Mouse (Mus musculus) myocyte (in vitro differentiated cells): ENCODE measurements around the gene Cpsf4l. TPM values are rescaled to one million over a fixed set of nuclear protein-coding genes. Genes with fewer than 3 reads are reported as not detected.
A peak's percentile ranks its signal among the peaks of the same experiment; 100 is the strongest.

ENCODE experiments used
- H3K27me3 ChIP-seq: one replicate; pipeline ENCODE4 v1.6.1; 2011; ENCODE audit not compliant: control insufficient read depth, insufficient read depth, insufficient read length
- H3K36me3 ChIP-seq: one replicate; pipeline ENCODE4 v1.6.1; 2011; ENCODE audit not compliant: control insufficient read depth, insufficient read depth
- H3K4me2 ChIP-seq: one replicate; pipeline ENCODE4 v1.6.1; 2011; ENCODE audit warnings: low read depth, control low read depth
- H3K4me3 ChIP-seq: one replicate; pipeline ENCODE4 v1.5.1; 2011; ENCODE audit warnings: mild to moderate bottlenecking, control low read depth, moderate library complexity
- H3K79me2 ChIP-seq: one replicate; pipeline ENCODE4 v1.6.1; 2011; ENCODE audit not compliant: control insufficient read depth, insufficient read depth
- H3ac ChIP-seq: one replicate; pipeline ENCODE4 v1.6.1; 2011; ENCODE audit not compliant: control insufficient read depth, insufficient read length
- CEBPB ChIP-seq: IDR thresholded peaks from 2 replicates; pipeline ENCODE4 v1.6.1; 2011; ENCODE audit warnings: mild to moderate bottlenecking, moderate library complexity; ENCODE audit not compliant: poor library complexity, insufficient read depth, severe bottlenecking
- E2F4 ChIP-seq: IDR thresholded peaks from one replicate; pipeline ENCODE4 v1.6.1; 2011; ENCODE audit warnings: mild to moderate bottlenecking, control low read depth, moderate library complexity; ENCODE audit not compliant: insufficient read depth
- MAX ChIP-seq: IDR thresholded peaks from one replicate; pipeline ENCODE4 v1.6.1; 2011; ENCODE audit warnings: low read depth, mild to moderate bottlenecking, control low read depth
- MYOD1 ChIP-seq, 3 experiments: IDR thresholded peaks; one replicate each; pipeline ENCODE4 v1.6.1; 2011; ENCODE audit warnings: control low read depth in 2 of 3, low read depth in 2 of 3, mild to moderate bottlenecking in 2 of 3, moderate library complexity in 1 of 3; ENCODE audit not compliant: insufficient read length in 2 of 3, control insufficient read depth in 1 of 3
- MYOG ChIP-seq, 3 experiments: IDR thresholded peaks; one replicate each; pipeline ENCODE4 v1.6.1; 2011; ENCODE audit warnings: control low read depth in 2 of 3, low read depth in 2 of 3, mild to moderate bottlenecking in 2 of 3; ENCODE audit not compliant: insufficient read length in 2 of 3, control insufficient read depth in 1 of 3, insufficient read depth in 1 of 3
- POLR2A ChIP-seq: IDR thresholded peaks from one replicate; pipeline ENCODE4 v1.6.1; 2011; ENCODE audit warnings: low read depth, mild to moderate bottlenecking, control low read depth, moderate library complexity; ENCODE audit not compliant: insufficient read length
- POLR2AphosphoS2 ChIP-seq: IDR thresholded peaks from one replicate; pipeline ENCODE4 v1.6.1; 2011; ENCODE audit warnings: low read depth, control low read depth; ENCODE audit not compliant: insufficient read length
- REST ChIP-seq: IDR thresholded peaks from one replicate; pipeline ENCODE4 v1.6.1; 2011; ENCODE audit warnings: mild to moderate bottlenecking, control low read depth, moderate library complexity; ENCODE audit not compliant: insufficient read depth, insufficient read length
- SRF ChIP-seq: IDR thresholded peaks from one replicate; pipeline ENCODE4 v1.6.1; 2011; ENCODE audit warnings: low read depth; ENCODE audit not compliant: control insufficient read depth, insufficient read length
- TCF12 ChIP-seq: IDR thresholded peaks from one replicate; pipeline ENCODE4 v1.6.1; 2011; ENCODE audit warnings: mild to moderate bottlenecking, control low read depth; ENCODE audit not compliant: poor library complexity, insufficient read depth, severe bottlenecking
- TCF3 ChIP-seq: IDR thresholded peaks from one replicate; pipeline ENCODE4 v1.6.1; 2011; ENCODE audit warnings: low read depth, control low read depth; ENCODE audit not compliant: insufficient read length
- USF1 ChIP-seq: IDR thresholded peaks from one replicate; pipeline ENCODE4 v1.6.1; 2011; ENCODE audit warnings: low read depth, mild to moderate bottlenecking, control low read depth, moderate library complexity
- polyA plus RNA-seq: library from polyadenylated mRNA; unstranded; fragments of >200 nt; fragmentation: generic; extraction: Trizol; gene quantifications from one replicate; pipeline ENCODE4 v1.2.1, GENCODE M21; 2012; ENCODE audit warnings: missing spikeins

Gene Cpsf4l
- polyA plus RNA-seq, 1 experiment = 0.06 TPM

DNA sequence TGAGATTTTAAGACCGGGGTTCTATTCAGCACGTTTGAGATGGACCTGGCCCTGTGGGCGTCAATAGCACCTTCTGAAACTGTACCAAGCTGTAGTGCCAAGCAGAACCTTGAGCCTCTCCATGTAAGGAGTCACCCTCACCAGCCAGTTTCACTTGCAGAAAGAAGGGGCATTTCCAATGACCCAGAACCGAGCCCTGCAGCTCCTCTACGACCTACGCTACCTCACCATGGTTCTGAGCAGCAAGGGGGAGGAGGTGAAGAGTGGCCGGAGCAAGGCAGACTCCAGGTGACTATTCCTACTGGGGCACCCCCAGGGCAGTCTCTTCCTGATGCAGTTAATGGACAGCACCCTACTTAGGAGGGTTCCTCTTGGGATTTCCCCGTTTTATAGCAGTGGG, 51.5 kb downstream of the Cpsf4l start:
- Histone ChIP-seq H3K4me3 (no peak overlapping the region), H3ac (no peak overlapping the region), H3K79me2 (no peaks in the 10 kb centered on the region), H3K27me3 (no peaks in the 10 kb centered on the region), H3K36me3 (peaks cover 14% of the 10 kb centered on the region), H3K4me2 (no peak overlapping the region)
- TF ChIP-seq TCF12 (no peak), POLR2A (no peak), E2F4 (no peak), POLR2AphosphoS2 (no peak), SRF (no peak), MYOD1 (IDR thresholded peaks at IDR 0.05; ENCODE audit: control insufficient read depth in 1 of 3, insufficient read length in 2 of 3, low read depth in 2 of 3) (no peak), MAX (no peak), TCF3 (no peak), CEBPB (no peak)

DNA sequence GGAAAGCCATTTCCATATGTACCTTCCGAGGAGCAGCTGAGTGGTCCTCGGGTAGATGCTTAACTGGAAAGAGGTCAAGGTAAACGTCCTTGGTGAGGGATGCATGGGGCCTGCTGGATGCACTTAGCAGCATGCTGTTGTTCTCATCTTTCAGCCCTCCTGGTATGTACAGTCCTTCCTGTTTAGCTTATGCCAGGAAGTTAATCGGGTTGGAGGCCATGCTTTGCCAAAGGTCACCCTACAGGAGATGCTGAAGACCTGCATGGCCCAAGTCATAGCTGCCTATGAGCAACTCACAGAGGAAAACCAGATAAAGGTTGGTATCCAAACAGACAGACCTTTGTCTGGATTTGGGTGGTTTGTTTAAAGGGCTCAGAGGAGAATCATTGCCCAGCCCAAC, 52.6 kb downstream of the Cpsf4l start:
- H3K79me2 ChIP-seq = no peaks in the 10 kb centered on the region
- TF ChIP-seq POLR2AphosphoS2 = no peak
- no peak for TF ChIP-seq E2F4
- TF ChIP-seq POLR2A = no peak
- TF ChIP-seq USF1 = no peak
- TF ChIP-seq REST = no peak
- TF ChIP-seq CEBPB = no peak
- no peak for TF ChIP-seq SRF
- no peak for TF ChIP-seq TCF12
- no peak for TF ChIP-seq MYOG (IDR thresholded peaks at IDR 0.05; ENCODE audit: control insufficient read depth in 1 of 3, insufficient read depth in 1 of 3, insufficient read length in 2 of 3, low read depth in 2 of 3)
- TF ChIP-seq TCF3 = no peak
- no peak overlapping the region for H3ac ChIP-seq
- no peak overlapping the region for H3K4me3 ChIP-seq
- H3K4me2 ChIP-seq = no peak overlapping the region
- no peaks in the 10 kb centered on the region for H3K27me3 ChIP-seq
- H3K36me3 ChIP-seq = peaks cover 14% of the 10 kb centered on the region

DNA sequence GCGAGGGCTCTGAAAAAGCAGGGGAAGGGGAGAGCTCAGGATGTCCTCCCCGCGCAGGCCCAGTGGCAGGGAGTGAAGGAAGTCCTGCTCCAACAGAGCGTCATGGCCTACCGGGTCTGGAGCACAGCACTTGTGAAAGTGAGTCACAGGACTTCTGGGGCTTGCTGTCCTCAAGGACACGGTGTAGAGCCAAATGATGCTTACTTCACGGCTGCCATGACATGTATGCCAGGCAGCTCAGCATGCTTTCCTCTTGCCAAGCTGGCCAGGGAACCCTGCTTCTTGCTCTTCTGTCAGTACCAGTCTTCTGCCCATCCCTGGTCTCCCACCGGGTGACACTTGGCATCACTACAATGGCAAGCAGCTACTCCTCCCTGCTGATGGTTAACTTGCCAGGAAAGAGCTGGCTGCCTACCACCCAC, 53.3 kb downstream of the Cpsf4l start:
- H3K27me3 ChIP-seq = no peaks in the 10 kb centered on the region
- H3K4me3 ChIP-seq = no peak overlapping the region
- no peak overlapping the region for H3ac ChIP-seq
- no peaks in the 10 kb centered on the region for H3K79me2 ChIP-seq
- H3K4me2 ChIP-seq = no peak overlapping the region
- peaks cover 14% of the 10 kb centered on the region for H3K36me3 ChIP-seq
- no peak for TF ChIP-seq MAX
- TF ChIP-seq POLR2AphosphoS2 = peak; percentile 77

DNA sequence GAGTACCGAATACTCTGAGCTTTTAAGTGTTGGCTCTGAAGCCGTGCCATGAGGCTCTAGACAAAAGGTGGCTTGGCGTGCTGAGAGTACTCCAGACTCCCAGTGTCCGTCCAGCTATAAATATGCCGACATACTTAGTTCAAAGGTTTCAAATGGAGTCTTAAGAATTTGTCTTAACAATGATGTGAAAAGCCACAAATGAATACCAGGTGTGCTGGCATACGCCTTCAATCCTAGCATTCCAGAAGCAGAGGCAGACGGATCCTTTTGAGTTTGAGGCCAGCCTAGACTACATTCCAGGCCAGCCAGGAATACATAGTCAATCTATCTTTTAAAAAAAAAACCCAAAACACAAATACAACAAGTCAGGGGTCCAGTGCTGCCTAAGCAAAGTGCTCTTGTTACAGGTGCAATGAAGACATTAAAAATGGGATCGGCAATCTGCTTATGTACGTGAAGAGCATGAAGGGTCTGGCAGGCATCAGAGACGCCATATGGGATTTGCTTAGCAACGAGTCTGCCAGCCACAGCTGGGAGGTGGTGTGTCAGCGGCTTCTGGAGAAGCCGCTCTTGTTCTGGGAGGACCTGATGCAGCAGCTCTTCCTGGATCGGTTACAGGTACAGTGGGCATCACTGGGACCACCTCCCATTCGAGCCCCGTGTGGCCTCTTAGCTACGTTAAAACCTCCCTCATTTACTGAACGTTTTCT, 55.1 kb downstream of the Cpsf4l start:
- H3K4me3 ChIP-seq = no peak overlapping the region
- H3ac ChIP-seq = no peak overlapping the region
- no peak overlapping the region for H3K4me2 ChIP-seq
- H3K79me2 ChIP-seq = no peaks in the 10 kb centered on the region
- H3K27me3 ChIP-seq = no peaks in the 10 kb centered on the region
- H3K36me3 ChIP-seq = peaks cover 14% of the 10 kb centered on the region
- TF ChIP-seq TCF12 (no peak), MAX (no peak), MYOG (IDR thresholded peaks at IDR 0.05; ENCODE audit: control insufficient read depth in 1 of 3, insufficient read depth in 1 of 3, insufficient read length in 2 of 3, low read depth in 2 of 3) (no peak), E2F4 (no peak), SRF (no peak), POLR2AphosphoS2 (no peak), CEBPB (no peak), REST (no peak), POLR2A (no peak), USF1 (no peak)

DNA sequence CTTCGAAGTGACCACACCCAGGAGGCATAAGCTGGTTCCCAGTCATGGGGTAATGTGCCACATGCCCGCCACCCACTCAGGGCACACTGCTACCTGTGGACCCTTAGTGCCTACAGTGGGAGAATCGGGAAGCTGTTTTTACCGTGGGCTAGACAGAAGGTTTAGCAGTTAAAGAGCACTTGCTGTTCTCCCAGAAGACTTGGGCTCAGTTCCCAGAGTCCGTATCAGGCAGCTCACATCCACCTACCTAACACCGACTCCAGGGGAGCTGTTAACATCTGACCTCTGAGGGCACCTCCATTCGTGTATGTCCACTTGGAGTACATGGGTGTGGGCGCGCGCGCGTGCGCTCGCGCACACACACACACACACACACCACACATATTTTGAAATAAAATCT, 55.7 kb downstream of the Cpsf4l start:
- Histone ChIP-seq H3K27me3 (no peaks in the 10 kb centered on the region), H3K79me2 (peaks cover 3% of the 10 kb centered on the region), H3K4me2 (no peak overlapping the region), H3ac (no peak overlapping the region), H3K4me3 (no peak overlapping the region), H3K36me3 (peaks cover 14% of the 10 kb centered on the region)
- TF ChIP-seq POLR2A (no peak), USF1 (no peak)

DNA sequence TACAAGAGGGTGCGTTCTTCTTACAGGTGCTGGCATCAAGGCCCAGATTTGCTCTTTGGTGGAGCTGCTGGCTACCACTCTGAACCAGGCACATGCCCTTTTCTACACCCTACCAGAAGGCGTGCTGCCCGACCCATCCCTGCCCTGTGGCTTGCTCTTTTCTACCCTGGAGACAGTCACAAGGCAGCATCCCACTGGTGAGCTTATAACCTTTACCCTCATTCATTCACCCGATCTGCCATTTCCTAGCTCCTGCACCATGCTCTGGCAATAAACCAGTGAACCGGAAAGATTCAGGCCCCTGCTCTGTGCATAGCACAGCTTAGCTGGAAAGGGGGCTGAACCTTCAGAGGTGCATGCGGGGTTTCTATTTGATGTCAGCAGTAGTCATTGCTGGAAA, 57.3 kb downstream of the Cpsf4l start:
- Histone ChIP-seq H3K4me3 (no peak overlapping the region), H3K36me3 (peaks cover 14% of the 10 kb centered on the region), H3K79me2 (peaks cover 6% of the 10 kb centered on the region), H3K27me3 (no peaks in the 10 kb centered on the region), H3K4me2 (no peak overlapping the region), H3ac (no peak overlapping the region)
- no peak for TF ChIP-seq MAX
- no peak for TF ChIP-seq POLR2AphosphoS2
- TF ChIP-seq TCF3 = no peak
- TF ChIP-seq SRF = no peak
- no peak for TF ChIP-seq CEBPB
- TF ChIP-seq MYOG (IDR thresholded peaks at IDR 0.05; ENCODE audit: control insufficient read depth in 1 of 3, insufficient read depth in 1 of 3, insufficient read length in 2 of 3, low read depth in 2 of 3) = no peak
- no peak for TF ChIP-seq REST
- TF ChIP-seq E2F4 = no peak
- TF ChIP-seq POLR2A = no peak
- TF ChIP-seq MYOD1 (IDR thresholded peaks at IDR 0.05; ENCODE audit: control insufficient read depth in 1 of 3, insufficient read length in 2 of 3, low read depth in 2 of 3) = no peak
- no peak for TF ChIP-seq TCF12
- no peak for TF ChIP-seq USF1
